Mouse (Mus musculus): Measurements from ENCODE around the gene Chmp2a. TPM values are rescaled to one million over a fixed set of nuclear protein-coding genes. Genes with fewer than 3 reads are reported as not detected.

The Chmp2a gene
- polyA plus RNA-seq, 1 experiment, result 128 TPM

- H3K79me3 ChIP-seq (ENCODE audit: low read depth), result peaks cover 22% of the 10 kb centered on the region
- H3K36me3 ChIP-seq (ENCODE audit: control insufficient read depth, insufficient read depth), result peaks cover 65% of the 10 kb centered on the region
- peak overlapping the region; percentile 46 for H3K4me3 ChIP-seq (ENCODE audit: insufficient read depth, poor library complexity, severe bottlenecking)
- H3ac ChIP-seq (ENCODE audit: control insufficient read depth, insufficient read length, low read depth), result peak overlapping the region; percentile 56
- no peak for TF ChIP-seq MYOG (IDR thresholded peaks at IDR 0.05; ENCODE audit: control insufficient read depth, extremely low read depth, insufficient read length)
- TF ChIP-seq USF1 (IDR thresholded peaks at IDR 0.05; ENCODE audit: low read depth), result no peak
- no peak for TF ChIP-seq CEBPB (IDR thresholded peaks at IDR 0.05; ENCODE audit: low read depth)
- no peak for TF ChIP-seq CTCF (IDR thresholded peaks at IDR 0.05; ENCODE audit: control insufficient read depth, insufficient read depth, insufficient read length)
- TF ChIP-seq MYOD1 (IDR thresholded peaks at IDR 0.05; ENCODE audit: control insufficient read depth, insufficient read length, low read depth), result no peak
- TF ChIP-seq FOSL1 (IDR thresholded peaks at IDR 0.05; ENCODE audit: insufficient read depth, low read length, poor library complexity, severe bottlenecking), result no peak
- TF ChIP-seq MAX (IDR thresholded peaks at IDR 0.05), result no peak
- no peaks in the 10 kb centered on the region for H3K27me3 ChIP-seq (ENCODE audit: control insufficient read depth, insufficient read depth, insufficient read length)
- H3K79me2 ChIP-seq (ENCODE audit: control insufficient read depth, insufficient read depth), result peaks cover 34% of the 10 kb centered on the region
These were observed 1.0 kb downstream of the Chmp2a start for GRCm38 (mm10) chr7:13033451-13034147.

DNA sequence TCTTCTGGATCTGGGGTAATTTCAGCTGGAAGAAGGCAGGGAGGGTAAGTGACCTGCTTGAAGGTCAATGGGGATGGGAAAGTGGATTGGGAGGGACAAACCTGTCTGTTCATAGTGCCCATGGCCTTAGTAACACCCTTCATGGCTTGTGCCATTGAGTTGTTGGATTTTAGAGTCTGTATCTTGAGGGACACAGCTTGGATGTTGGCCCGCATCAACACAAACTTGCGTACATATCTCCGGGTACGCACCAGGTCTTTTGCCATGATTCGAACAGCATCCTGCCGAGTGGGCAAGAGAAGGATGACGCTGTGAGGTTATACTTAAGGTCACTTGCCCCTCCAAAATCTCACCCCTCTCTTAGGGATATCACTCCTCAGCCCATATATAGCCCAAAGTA, 2.1 kb downstream of the Chmp2a start:
- Histone ChIP-seq H3ac (ENCODE audit: control insufficient read depth, insufficient read length, low read depth) (no peak overlapping the region), H3K4me3 (ENCODE audit: insufficient read depth, poor library complexity, severe bottlenecking) (no peak overlapping the region), H3K27me3 (ENCODE audit: control insufficient read depth, insufficient read depth, insufficient read length) (no peaks in the 10 kb centered on the region), H3K79me2 (ENCODE audit: control insufficient read depth, insufficient read depth) (peaks cover 43% of the 10 kb centered on the region), H3K36me3 (ENCODE audit: control insufficient read depth, insufficient read depth) (peaks cover 76% of the 10 kb centered on the region), H3K79me3 (ENCODE audit: low read depth) (peaks cover 27% of the 10 kb centered on the region)
- TF ChIP-seq USF1 (IDR thresholded peaks at IDR 0.05; ENCODE audit: low read depth) (no peak), CTCF (IDR thresholded peaks at IDR 0.05; ENCODE audit: control insufficient read depth, insufficient read depth, insufficient read length) (no peak), MAX (IDR thresholded peaks at IDR 0.05) (no peak), CEBPB (IDR thresholded peaks at IDR 0.05; ENCODE audit: low read depth) (no peak), MYOG (IDR thresholded peaks at IDR 0.05; ENCODE audit: control insufficient read depth, extremely low read depth, insufficient read length) (no peak), FOSL1 (IDR thresholded peaks at IDR 0.05; ENCODE audit: insufficient read depth, low read length, poor library complexity, severe bottlenecking) (no peak), MYOD1 (IDR thresholded peaks at IDR 0.05; ENCODE audit: control insufficient read depth, insufficient read length, low read depth) (no peak)

- Histone ChIP-seq H3K79me3 (ENCODE audit: low read depth) (peaks cover 27% of the 10 kb centered on the region), H3K27me3 (ENCODE audit: control insufficient read depth, insufficient read depth, insufficient read length) (no peaks in the 10 kb centered on the region), H3K79me2 (ENCODE audit: control insufficient read depth, insufficient read depth) (peaks cover 43% of the 10 kb centered on the region), H3ac (ENCODE audit: control insufficient read depth, insufficient read length, low read depth) (no peak overlapping the region), H3K36me3 (ENCODE audit: control insufficient read depth, insufficient read depth) (peaks cover 81% of the 10 kb centered on the region), H3K4me3 (ENCODE audit: insufficient read depth, poor library complexity, severe bottlenecking) (no peak overlapping the region)
- TF ChIP-seq FOSL1 (IDR thresholded peaks at IDR 0.05; ENCODE audit: insufficient read depth, low read length, poor library complexity, severe bottlenecking) (no peak), CEBPB (IDR thresholded peaks at IDR 0.05; ENCODE audit: low read depth) (no peak), USF1 (IDR thresholded peaks at IDR 0.05; ENCODE audit: low read depth) (no peak), MYOD1 (IDR thresholded peaks at IDR 0.05; ENCODE audit: control insufficient read depth, insufficient read length, low read depth) (no peak), CTCF (IDR thresholded peaks at IDR 0.05; ENCODE audit: control insufficient read depth, insufficient read depth, insufficient read length) (no peak), MYOG (IDR thresholded peaks at IDR 0.05; ENCODE audit: control insufficient read depth, extremely low read depth, insufficient read length) (no peak), MAX (IDR thresholded peaks at IDR 0.05) (no peak)
These were observed 2.6 kb downstream of the Chmp2a start for GRCm38 (mm10) chr7:13031983-13032382.

- peaks cover 43% of the 10 kb centered on the region for H3K79me2 ChIP-seq (ENCODE audit: control insufficient read depth, insufficient read depth)
- no peak overlapping the region for H3K4me3 ChIP-seq (ENCODE audit: insufficient read depth, poor library complexity, severe bottlenecking)
- peaks cover 86% of the 10 kb centered on the region for H3K36me3 ChIP-seq (ENCODE audit: control insufficient read depth, insufficient read depth)
- TF ChIP-seq MYOG (IDR thresholded peaks at IDR 0.05; ENCODE audit: control insufficient read depth, extremely low read depth, insufficient read length), result no peak
- TF ChIP-seq USF1 (IDR thresholded peaks at IDR 0.05; ENCODE audit: low read depth), result no peak
- TF ChIP-seq FOSL1 (IDR thresholded peaks at IDR 0.05; ENCODE audit: insufficient read depth, low read length, poor library complexity, severe bottlenecking), result no peak
- TF ChIP-seq MAX (IDR thresholded peaks at IDR 0.05), result no peak
- no peak for TF ChIP-seq CTCF (IDR thresholded peaks at IDR 0.05; ENCODE audit: control insufficient read depth, insufficient read depth, insufficient read length)
- TF ChIP-seq MYOD1 (IDR thresholded peaks at IDR 0.05; ENCODE audit: control insufficient read depth, insufficient read length, low read depth), result no peak
- TF ChIP-seq CEBPB (IDR thresholded peaks at IDR 0.05; ENCODE audit: low read depth), result no peak
- no peaks in the 10 kb centered on the region for H3K27me3 ChIP-seq (ENCODE audit: control insufficient read depth, insufficient read depth, insufficient read length)
- H3ac ChIP-seq (ENCODE audit: control insufficient read depth, insufficient read length, low read depth), result no peak overlapping the region
- peaks cover 27% of the 10 kb centered on the region for H3K79me3 ChIP-seq (ENCODE audit: low read depth)
These were observed 3.5 kb downstream of the Chmp2a start for GRCm38 (mm10) chr7:13031069-13031468.

DNA sequence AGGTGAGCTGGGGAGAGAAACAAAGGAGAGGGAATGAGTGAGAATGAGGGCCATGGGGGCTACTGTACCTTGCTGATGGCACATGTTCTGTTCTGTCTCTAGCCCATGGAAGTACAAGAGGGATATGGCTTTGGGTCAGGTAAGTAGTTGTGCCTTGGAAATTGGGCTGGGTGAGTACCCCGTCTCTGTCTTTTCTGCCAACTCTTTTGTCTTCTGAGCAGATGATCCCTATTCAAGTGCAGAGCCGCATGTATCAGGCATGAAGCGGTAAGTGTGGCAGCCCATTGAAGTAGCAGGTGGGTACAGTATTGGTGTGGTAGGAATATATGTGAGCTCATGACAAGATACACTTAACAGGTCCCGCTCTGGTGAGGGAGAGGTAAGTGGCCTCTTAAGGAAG, 5.6 kb downstream of the Chmp2a start:
- Histone ChIP-seq H3K4me3 (ENCODE audit: insufficient read depth, poor library complexity, severe bottlenecking) (no peak overlapping the region), H3K27me3 (ENCODE audit: control insufficient read depth, insufficient read depth, insufficient read length) (no peaks in the 10 kb centered on the region), H3K79me2 (ENCODE audit: control insufficient read depth, insufficient read depth) (peaks cover 52% of the 10 kb centered on the region), H3K36me3 (ENCODE audit: control insufficient read depth, insufficient read depth) (peaks cover 87% of the 10 kb centered on the region), H3K79me3 (ENCODE audit: low read depth) (peaks cover 35% of the 10 kb centered on the region), H3ac (ENCODE audit: control insufficient read depth, insufficient read length, low read depth) (no peak overlapping the region)
- TF ChIP-seq CTCF (IDR thresholded peaks at IDR 0.05; ENCODE audit: control insufficient read depth, insufficient read depth, insufficient read length), result no peak
- no peak for TF ChIP-seq USF1 (IDR thresholded peaks at IDR 0.05; ENCODE audit: low read depth)
- TF ChIP-seq CEBPB (IDR thresholded peaks at IDR 0.05; ENCODE audit: low read depth), result no peak
- TF ChIP-seq MAX (IDR thresholded peaks at IDR 0.05), result no peak
- TF ChIP-seq MYOG (IDR thresholded peaks at IDR 0.05; ENCODE audit: control insufficient read depth, extremely low read depth, insufficient read length), result no peak
- TF ChIP-seq FOSL1 (IDR thresholded peaks at IDR 0.05; ENCODE audit: insufficient read depth, low read length, poor library complexity, severe bottlenecking), result no peak
- TF ChIP-seq MYOD1 (IDR thresholded peaks at IDR 0.05; ENCODE audit: control insufficient read depth, insufficient read length, low read depth), result no peak
